Mouse (Mus musculus): Measurements from ENCODE around the gene Hrh2. TPM values are rescaled to one million over a fixed set of nuclear protein-coding genes. Genes with fewer than 3 reads are reported as not detected.
A peak's percentile ranks its signal among the peaks of the same experiment; 100 is the strongest.

Gene Hrh2
- polyA plus RNA-seq, 1 experiment: 1.0 TPM

DNA sequence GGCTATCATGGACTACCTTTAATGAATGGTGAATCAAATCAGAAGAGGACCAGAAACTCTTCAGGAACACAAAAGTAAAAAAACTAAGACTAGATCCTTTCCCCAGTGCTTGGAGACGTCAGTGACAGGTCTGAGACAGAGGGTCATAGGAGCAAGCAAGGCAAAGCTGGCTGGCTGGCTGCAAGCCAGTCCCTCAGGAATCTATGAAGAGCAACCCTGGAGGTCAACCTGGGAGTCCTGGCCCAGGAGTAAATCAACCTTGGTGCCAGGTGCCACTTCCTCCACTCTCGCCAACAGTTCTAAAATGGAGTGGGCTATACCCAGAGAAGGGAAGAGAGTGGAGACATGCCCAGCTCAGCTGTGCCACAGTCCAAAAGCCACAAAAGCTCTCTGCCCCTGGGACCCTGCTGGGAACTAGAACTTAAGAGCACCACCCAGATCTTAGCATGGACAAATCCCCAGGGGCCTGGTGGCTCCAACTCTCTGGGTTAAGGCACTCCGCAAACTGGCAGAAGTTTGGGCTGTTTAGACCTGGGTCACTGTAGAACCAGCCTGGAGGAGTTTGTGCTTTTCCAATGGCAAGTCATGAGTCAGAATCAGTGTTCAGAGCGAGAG, 15.4 kb upstream of the Hrh2 start:
- TF ChIP-seq POLR2A (IDR thresholded peaks at IDR 0.05; ENCODE audit: borderline replicate concordance, extremely low read depth, insufficient read depth, insufficient read length, poor library complexity, severe bottlenecking) (no peak), CTCF (IDR thresholded peaks at IDR 0.05; ENCODE audit: borderline replicate concordance, extremely low read depth, insufficient read depth, insufficient read length) (no peak)
- no peak for DNase-seq (ENCODE audit: low read depth)

DNA sequence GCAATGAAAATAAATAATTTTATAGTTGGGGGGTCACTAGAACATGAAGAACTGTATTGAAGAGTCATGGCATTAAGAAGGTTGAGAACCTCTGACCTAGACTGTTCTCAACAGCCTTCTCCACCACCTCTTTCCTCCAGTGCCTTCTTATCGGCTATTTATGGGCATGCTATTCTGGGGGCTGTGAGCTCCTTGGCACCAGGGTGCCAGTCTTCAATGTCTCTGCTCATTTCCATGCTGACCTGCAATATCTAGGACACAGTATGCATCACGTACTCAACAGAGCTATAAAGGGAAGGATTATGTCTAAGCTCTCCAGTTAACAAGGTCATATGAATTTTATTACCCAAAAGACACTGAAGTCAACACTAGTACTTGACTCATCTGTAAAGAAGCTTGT, 14.6 kb upstream of the Hrh2 start:
- no peak for TF ChIP-seq CTCF (IDR thresholded peaks at IDR 0.05; ENCODE audit: borderline replicate concordance, extremely low read depth, insufficient read depth, insufficient read length)
- no peak for TF ChIP-seq POLR2A (IDR thresholded peaks at IDR 0.05; ENCODE audit: borderline replicate concordance, extremely low read depth, insufficient read depth, insufficient read length, poor library complexity, severe bottlenecking)
- no peak for DNase-seq (ENCODE audit: low read depth)

DNA sequence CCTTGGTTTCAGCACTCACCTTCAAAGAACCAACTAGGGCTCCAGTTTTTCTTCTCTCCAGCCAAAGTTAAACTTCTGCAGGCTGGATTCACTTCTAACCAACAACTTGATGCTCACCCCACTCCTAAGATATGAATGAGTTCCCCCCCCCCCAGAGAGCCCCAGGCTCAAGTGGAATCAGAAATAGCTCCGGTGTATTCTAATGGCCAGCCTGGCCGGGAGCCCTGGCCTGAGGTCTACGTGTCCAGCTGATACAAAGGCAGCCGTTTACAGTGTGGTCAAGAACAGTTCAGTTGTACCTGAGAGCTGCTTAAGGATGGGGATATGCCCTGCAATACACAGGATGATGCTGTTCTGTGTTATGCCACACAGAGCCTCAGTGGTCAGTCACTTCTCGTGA, 13.3 kb upstream of the Hrh2 start:
- TF ChIP-seq CTCF (IDR thresholded peaks at IDR 0.05; ENCODE audit: borderline replicate concordance, extremely low read depth, insufficient read depth, insufficient read length) (no peak), POLR2A (IDR thresholded peaks at IDR 0.05; ENCODE audit: borderline replicate concordance, extremely low read depth, insufficient read depth, insufficient read length, poor library complexity, severe bottlenecking) (no peak)
- DNase-seq (ENCODE audit: low read depth): no peak

DNA sequence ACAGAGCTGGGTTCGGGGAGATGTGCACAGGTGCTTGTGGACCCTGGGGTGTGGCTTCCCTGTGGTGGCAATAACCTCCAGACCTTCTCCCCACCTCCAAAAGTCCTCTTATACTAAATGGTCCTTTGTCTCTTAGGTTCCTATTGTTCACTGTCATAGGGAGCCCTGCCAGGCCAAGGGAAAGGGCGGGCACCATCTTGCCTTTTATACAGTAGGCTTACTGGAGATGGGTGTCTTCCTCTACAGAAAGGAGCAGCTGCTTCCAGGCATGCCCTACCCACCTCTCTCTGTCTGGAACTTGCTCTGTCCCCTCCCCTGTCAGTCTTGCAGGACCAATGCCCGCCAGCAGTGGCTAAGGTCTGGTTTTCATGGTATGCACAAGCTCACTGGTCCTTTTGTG, 12.0 kb upstream of the Hrh2 start:
- TF ChIP-seq POLR2A (IDR thresholded peaks at IDR 0.05; ENCODE audit: borderline replicate concordance, extremely low read depth, insufficient read depth, insufficient read length, poor library complexity, severe bottlenecking) (no peak), CTCF (IDR thresholded peaks at IDR 0.05; ENCODE audit: borderline replicate concordance, extremely low read depth, insufficient read depth, insufficient read length) (no peak)
- DNase-seq (ENCODE audit: low read depth): no peak

DNA sequence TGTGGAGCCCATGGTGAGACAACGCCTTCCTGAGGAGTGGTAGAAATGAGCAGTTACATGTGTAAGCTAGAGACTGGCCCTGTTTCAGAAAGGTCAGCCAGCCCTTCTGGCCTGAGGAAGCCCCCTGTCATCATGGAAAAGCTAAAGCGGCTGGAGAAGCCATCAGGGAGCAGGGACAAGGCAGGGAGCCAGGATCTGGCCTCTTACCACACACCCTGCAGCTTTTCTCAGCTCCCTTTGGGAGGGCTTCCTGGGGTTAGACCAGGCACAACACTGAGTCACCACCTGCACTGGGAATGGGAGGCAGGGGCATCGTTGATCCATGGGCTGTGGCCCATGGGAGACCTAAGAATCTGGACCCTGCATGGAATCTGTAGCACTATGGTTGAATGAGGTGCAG, 11.5 kb upstream of the Hrh2 start:
- DNase-seq (ENCODE audit: low read depth): no peak
- TF ChIP-seq CTCF (IDR thresholded peaks at IDR 0.05; ENCODE audit: borderline replicate concordance, extremely low read depth, insufficient read depth, insufficient read length) (no peak), POLR2A (IDR thresholded peaks at IDR 0.05; ENCODE audit: borderline replicate concordance, extremely low read depth, insufficient read depth, insufficient read length, poor library complexity, severe bottlenecking) (no peak)

DNA sequence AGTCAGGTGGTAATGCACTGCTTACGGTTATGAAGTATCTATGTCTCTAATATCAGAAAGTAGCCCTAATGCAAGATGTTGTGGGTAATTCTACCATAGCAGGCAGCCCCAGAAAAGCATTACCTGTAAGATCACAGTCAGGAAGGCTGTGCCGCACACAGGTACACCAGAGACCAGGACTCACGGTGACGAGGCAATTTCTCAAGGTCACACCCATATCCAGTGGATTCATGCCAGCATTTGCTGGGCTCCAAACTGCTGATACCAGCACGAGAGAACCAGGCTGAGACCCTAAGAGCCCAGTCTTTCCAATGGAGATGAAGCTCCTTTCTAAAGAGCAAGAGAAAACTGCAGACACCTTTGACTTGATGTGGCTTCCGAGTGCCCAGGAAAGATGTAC, 10.6 kb upstream of the Hrh2 start:
- DNase-seq (ENCODE audit: low read depth): no peak
- TF ChIP-seq POLR2A (IDR thresholded peaks at IDR 0.05; ENCODE audit: borderline replicate concordance, extremely low read depth, insufficient read depth, insufficient read length, poor library complexity, severe bottlenecking) (no peak), CTCF (IDR thresholded peaks at IDR 0.05; ENCODE audit: borderline replicate concordance, extremely low read depth, insufficient read depth, insufficient read length) (no peak)

DNA sequence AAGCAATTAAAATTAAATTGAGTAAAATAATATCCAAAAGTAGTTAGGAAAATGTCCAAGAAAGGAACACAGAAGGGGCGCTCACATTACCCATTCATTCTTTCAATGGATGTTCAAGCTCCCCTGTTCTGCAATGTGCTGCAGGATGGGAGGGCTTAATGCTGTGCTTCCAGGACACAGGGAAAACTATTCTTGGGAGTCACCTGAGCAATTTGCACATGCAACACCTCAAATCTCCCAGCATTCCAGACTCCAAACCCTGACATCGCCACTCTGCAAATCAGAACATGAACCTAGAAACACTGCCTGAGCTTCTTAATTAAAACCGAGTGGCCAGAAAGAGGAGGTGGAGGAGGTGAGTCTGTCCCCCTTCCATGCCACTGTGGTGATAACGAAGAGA, 10.0 kb upstream of the Hrh2 start:
- DNase-seq (ENCODE audit: low read depth): no peak
- TF ChIP-seq POLR2A (IDR thresholded peaks at IDR 0.05; ENCODE audit: borderline replicate concordance, extremely low read depth, insufficient read depth, insufficient read length, poor library complexity, severe bottlenecking) (no peak), CTCF (IDR thresholded peaks at IDR 0.05; ENCODE audit: borderline replicate concordance, extremely low read depth, insufficient read depth, insufficient read length) (no peak)

DNA sequence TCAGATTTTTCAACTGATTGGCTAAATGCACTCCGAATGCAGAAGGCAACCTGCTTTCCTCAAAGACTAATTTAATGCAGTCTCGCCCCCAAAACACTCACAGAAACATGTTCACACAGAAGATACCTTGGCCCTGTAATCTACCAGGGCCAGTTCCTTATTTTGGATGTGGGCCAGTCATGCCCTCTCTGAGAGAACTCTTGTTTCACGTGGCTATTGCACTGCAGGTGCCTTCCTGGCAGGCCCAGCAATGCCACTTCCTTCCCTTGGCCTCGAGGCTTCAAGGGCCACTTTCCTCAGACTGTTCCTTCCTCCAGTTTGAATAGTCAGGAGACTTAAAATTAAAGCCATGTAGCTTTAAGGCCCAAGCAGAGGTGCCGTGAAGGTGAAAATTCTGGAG, 5.5 kb upstream of the Hrh2 start:
- TF ChIP-seq POLR2A (IDR thresholded peaks at IDR 0.05; ENCODE audit: borderline replicate concordance, extremely low read depth, insufficient read depth, insufficient read length, poor library complexity, severe bottlenecking) (no peak), CTCF (IDR thresholded peaks at IDR 0.05; ENCODE audit: borderline replicate concordance, extremely low read depth, insufficient read depth, insufficient read length) (no peak)
- DNase-seq (ENCODE audit: low read depth): no peak

DNA sequence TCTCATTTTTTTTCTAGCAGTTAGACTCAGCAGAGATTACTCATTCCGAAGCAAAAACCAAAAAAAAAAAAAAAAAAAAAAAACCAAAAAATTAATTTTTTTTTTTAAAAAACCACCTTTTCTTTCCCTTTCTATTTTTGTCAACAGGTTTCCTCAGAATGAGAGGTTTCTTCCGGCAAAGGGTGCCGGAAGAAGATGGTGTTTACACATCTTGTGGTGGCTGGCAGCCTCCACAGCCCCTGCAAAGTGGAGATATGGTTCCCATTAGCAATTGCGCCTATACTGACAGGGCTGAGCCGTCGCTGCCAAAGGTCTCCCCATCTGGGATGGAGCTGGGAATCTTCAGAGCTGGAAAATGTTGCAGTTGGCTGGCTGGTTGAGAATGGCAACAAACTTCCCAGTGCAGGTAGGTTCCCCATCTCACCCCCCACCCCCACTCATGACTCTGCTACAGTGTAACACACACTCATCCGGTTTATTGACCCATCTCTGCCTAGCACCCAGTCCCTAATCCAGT, 3.7 kb upstream of the Hrh2 start:
- TF ChIP-seq POLR2A (IDR thresholded peaks at IDR 0.05; ENCODE audit: borderline replicate concordance, extremely low read depth, insufficient read depth, insufficient read length, poor library complexity, severe bottlenecking) (no peak), CTCF (IDR thresholded peaks at IDR 0.05; ENCODE audit: borderline replicate concordance, extremely low read depth, insufficient read depth, insufficient read length) (no peak)
- DNase-seq (ENCODE audit: low read depth): no peak

DNA sequence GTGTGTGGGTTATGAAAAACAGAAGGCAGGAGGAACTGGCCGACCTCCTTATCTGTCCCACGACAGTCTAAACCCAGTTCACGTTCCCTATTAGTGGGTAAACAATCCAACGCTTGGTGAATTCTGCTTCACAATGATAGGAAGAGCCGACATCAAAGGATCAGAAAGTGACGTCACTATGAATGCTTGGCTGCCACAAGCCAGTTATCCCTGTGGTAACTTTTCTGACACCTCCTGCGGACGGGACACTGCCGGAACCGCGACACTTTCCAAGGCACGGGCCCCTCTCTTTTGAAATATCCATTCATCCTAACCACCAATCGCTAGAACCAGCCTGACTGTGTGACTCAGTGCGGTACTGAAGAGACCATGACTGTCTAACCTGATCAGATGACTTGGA, 2.0 kb upstream of the Hrh2 start:
- DNase-seq (ENCODE audit: low read depth): peak; percentile 45
- TF ChIP-seq POLR2A (IDR thresholded peaks at IDR 0.05; ENCODE audit: borderline replicate concordance, extremely low read depth, insufficient read depth, insufficient read length, poor library complexity, severe bottlenecking): no peak

DNA sequence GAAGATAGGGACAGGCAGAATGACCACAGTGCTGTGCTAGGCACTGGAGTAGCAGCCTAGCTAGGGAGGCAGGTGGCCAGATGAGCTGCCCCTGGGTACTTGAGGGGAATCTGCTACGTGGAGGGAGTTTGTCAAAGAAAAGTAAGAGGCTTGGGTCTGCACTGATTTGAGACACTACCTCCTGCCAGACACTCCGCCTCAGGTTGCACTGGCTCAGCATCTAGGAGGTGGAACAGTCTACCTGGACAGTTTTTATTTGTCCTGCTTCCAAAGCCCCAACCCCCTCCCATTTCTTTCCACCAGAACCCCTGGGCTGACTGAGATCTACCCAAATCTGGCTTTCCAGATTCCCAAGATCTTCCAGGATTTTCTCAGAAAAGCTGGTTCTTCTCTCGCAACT, 748 bp upstream of the Hrh2 start:
- no peak for DNase-seq (ENCODE audit: low read depth)
- TF ChIP-seq CTCF (IDR thresholded peaks at IDR 0.05; ENCODE audit: borderline replicate concordance, extremely low read depth, insufficient read depth, insufficient read length) (no peak), POLR2A (IDR thresholded peaks at IDR 0.05; ENCODE audit: borderline replicate concordance, extremely low read depth, insufficient read depth, insufficient read length, poor library complexity, severe bottlenecking) (no peak)

DNA sequence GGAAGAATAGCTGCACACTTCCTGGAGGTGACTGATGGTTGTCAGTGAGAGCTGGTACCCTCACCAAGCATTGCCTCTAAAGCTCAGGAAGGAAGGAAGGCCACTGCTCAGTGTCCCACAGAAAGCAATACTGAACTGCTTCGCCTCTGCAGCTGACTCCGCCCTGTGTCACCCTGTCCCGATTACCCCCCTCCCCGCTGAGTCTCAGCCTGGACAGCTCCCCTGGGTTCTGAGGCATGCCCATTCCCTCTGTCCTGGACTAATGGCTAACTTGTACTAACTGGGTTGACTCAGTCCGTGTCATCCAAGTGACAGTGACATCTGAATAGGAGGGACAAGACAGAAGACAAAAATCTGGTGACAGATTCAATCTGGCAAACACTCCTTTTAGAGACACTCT, 1.7 kb downstream of the Hrh2 start:
- DNase-seq (ENCODE audit: low read depth): no peak
- TF ChIP-seq POLR2A (IDR thresholded peaks at IDR 0.05; ENCODE audit: borderline replicate concordance, extremely low read depth, insufficient read depth, insufficient read length, poor library complexity, severe bottlenecking) (no peak), CTCF (IDR thresholded peaks at IDR 0.05; ENCODE audit: borderline replicate concordance, extremely low read depth, insufficient read depth, insufficient read length) (no peak)
